Mouse (Mus musculus) kidney, adult 10 weeks (tissue): Measurements from ENCODE around the gene Gm14190. TPM values are rescaled to one million over a fixed set of nuclear protein-coding genes. Genes with fewer than 3 reads are reported as not detected.

Experiments
- polyA plus RNA-seq: library from polyadenylated mRNA; stranded (reverse); fragments of 350-450 nt; fragmentation: Illumina TruSeq; extraction: RNeasy Lipid Tissue Mini Kit (QIAGEN cat#74804); gene quantifications from one replicate; pipeline ENCODE4 v1.2.3, GENCODE M21; 2014; ENCODE audit warnings: low read depth, low replicate concordance

Gm14190 gene
- polyA plus RNA-seq: not detected

DNA sequence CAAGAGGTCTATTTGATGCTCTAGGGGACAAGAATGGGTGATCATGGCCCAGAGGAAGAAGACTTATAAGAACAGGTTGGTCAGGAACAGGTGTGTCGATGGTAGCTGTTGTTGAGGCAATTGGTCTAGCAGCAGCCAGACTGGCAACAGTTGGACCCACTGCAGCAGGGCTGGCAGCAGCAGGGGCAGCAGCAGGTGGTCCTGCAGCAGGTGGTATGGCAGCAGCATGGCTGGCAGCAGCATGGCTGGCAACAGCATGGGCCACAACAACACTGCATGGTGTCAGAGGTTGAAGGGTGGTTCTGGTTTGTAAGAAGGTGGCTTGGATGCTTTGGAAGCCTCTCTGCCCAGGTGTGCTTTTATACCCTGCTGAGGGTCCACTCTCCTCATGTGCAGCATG, at the start of gene Gm14190:
TSS of gene Gm14190 (minus strand) at position 278 of the 400 bp plus-strand sequence.

GRCm38 (mm10) chr11:99734190-99734589, 43.6 kb upstream of the Gm14190 start, which contains the start of gene Gm14180:
Gene Gm14180 (minus strand): TSS chr11:99734290.

DNA sequence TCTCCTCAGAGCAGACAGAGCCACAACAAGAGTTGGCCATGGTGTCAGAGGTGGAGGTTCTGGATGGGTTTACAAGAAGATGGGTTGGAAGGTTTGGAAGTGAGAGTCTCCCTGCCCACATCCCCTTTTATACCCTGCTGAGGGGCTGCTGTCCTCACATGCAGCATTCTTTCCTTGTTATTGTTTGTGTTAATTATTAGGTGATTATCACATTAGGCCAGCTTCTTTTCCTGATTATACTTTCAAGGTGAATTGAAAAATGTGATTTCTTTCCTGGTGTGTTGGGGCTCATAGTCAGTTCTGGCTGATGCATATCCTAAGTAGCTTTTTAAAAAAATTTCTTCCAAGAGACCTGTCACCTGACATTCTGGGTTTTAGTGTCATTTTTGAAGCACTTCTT, 24.7 kb downstream of the Gm14190 start, which contains the start of gene Krtap4-6:
TSS of gene Krtap4-6 (minus strand) at position 101 of the 400 bp plus-strand sequence.

DNA sequence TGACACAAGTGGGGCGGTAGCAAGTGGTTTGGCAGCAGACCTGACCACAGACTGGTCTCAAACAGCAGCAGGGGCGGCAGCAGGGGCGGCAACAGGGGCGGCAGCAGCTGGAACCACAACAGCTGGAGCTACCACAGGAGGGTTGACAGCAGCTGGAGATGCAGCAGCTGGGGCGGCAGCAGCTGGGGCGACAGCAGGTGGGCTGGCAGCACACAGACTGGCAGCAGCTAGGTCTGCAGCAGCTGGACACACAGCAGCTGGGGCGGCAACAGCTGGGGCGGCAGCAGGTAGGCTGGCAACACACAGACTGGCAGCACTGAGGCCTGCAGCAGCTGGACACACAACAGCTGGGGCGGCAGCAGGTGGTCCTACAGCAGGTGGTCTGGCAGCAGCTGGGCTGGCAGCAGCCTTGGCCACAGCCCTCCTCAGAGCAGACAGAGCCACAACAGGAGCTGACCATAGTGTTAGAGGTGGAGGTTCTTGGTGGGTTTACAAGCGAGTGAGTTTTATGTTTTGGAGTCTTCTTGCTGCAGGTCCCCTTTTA, 32.0 kb downstream of the Gm14190 start, which contains the start of gene Gm11563:
TSS of gene Gm11563 (minus strand) at position 494 of the 544 bp plus-strand sequence.

GRCm38 (mm10) chr11:99650136-99650535, 40.4 kb downstream of the Gm14190 start, which contains the start of gene Gm11555:
Gene Gm11555 (minus strand): TSS chr11:99650236.

DNA sequence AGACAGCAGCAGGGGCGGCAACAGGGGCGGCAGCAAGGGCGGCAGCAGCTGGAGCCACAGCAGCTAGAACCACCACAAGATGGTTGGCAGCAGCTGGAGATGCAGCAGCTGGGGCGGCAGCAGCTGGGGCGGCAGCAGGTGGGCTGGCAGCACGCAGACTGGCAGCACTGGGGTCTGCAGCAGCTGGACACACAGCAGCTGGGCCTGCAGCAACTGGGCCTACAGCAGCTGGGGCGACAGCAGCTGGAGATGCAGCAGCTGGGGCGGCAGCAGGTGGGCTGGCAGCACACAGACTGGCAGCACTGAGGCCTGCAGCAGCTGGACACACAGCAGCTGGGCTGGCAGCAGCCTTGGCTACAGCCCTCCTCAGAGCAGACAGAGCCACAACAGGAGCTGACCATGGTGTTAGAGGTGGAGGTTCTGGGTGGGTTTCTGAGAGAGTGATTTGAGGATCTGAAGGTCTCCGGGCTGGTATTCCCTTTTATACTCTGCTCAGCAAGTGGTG, 46.9 kb downstream of the Gm14190 start, which contains the start of gene Krtap4-7:
TSS of gene Krtap4-7 (minus strand) at position 455 of the 505 bp plus-strand sequence.

Other genes starting within 250 kb of the Gm14190 start
- 2.7 TPM for gene Krt23, start 197.6 kb downstream of the Gm14190 start, polyA plus RNA-seq
- not detected for gene Krt39, start 169.4 kb downstream of the Gm14190 start, polyA plus RNA-seq
- not detected for gene Krt40, start 147.6 kb downstream of the Gm14190 start, polyA plus RNA-seq
- gene Krtap3-3, start 139.9 kb downstream of the Gm14190 start, polyA plus RNA-seq: not detected
- gene Krtap3-2, start 133.9 kb downstream of the Gm14190 start, polyA plus RNA-seq: not detected
- gene Gm11939, start 131.3 kb downstream of the Gm14190 start, polyA plus RNA-seq: not detected
- not detected for gene Krtap3-1, start 124.1 kb downstream of the Gm14190 start, polyA plus RNA-seq
- gene Krtap1-5, start 109.7 kb downstream of the Gm14190 start, polyA plus RNA-seq: not detected
- gene Krtap1-4, start 107.1 kb downstream of the Gm14190 start, polyA plus RNA-seq: not detected
- not detected for gene Krtap1-3, start 99.4 kb downstream of the Gm14190 start, polyA plus RNA-seq
- not detected for gene Krtap9-3, start 92.6 kb downstream of the Gm14190 start, polyA plus RNA-seq
- gene Gm11938, start 87.4 kb downstream of the Gm14190 start, polyA plus RNA-seq: not detected
- gene Gm11937, start 80.6 kb downstream of the Gm14190 start, polyA plus RNA-seq: not detected
- gene Krtap2-4, start 75.9 kb downstream of the Gm14190 start, polyA plus RNA-seq: not detected
- gene Gm11562, start 70.3 kb downstream of the Gm14190 start, polyA plus RNA-seq: not detected
- not detected for gene Krtap4-1, start 62.5 kb downstream of the Gm14190 start, polyA plus RNA-seq
- gene Krtap4-2, start 55.7 kb downstream of the Gm14190 start, polyA plus RNA-seq: not detected
- not detected for gene Krtap4-7, start 46.7 kb downstream of the Gm14190 start, polyA plus RNA-seq
- not detected for gene Gm11555, start 40.5 kb downstream of the Gm14190 start, polyA plus RNA-seq
- not detected for gene Gm11563, start 31.8 kb downstream of the Gm14190 start, polyA plus RNA-seq
- gene Krtap4-6, start 24.8 kb downstream of the Gm14190 start, polyA plus RNA-seq: not detected
- not detected for gene Gm14180, start 43.5 kb upstream of the Gm14190 start, polyA plus RNA-seq
- gene Gm11595, start 82.2 kb upstream of the Gm14190 start, polyA plus RNA-seq: not detected
- not detected for gene Krtap4-8, start 90.0 kb upstream of the Gm14190 start, polyA plus RNA-seq
- not detected for gene Krtap4-9, start 94.5 kb upstream of the Gm14190 start, polyA plus RNA-seq
- gene Gm11596, start 102.7 kb upstream of the Gm14190 start, polyA plus RNA-seq: not detected
- not detected for gene Gm11569, start 108.2 kb upstream of the Gm14190 start, polyA plus RNA-seq
- not detected for gene Gm11554, start 113.7 kb upstream of the Gm14190 start, polyA plus RNA-seq
- not detected for gene Krtap4-13, start 119.2 kb upstream of the Gm14190 start, polyA plus RNA-seq
- not detected for gene Gm11564, start 124.9 kb upstream of the Gm14190 start, polyA plus RNA-seq
- gene 2300003K06Rik, start 147.3 kb upstream of the Gm14190 start, polyA plus RNA-seq: not detected
- gene Krtap4-16, start 160.9 kb upstream of the Gm14190 start, polyA plus RNA-seq: not detected
- gene Gm11568, start 167.2 kb upstream of the Gm14190 start, polyA plus RNA-seq: not detected
- not detected for gene Gm11559, start 173.7 kb upstream of the Gm14190 start, polyA plus RNA-seq
- gene Krtap9-1, start 182.6 kb upstream of the Gm14190 start, polyA plus RNA-seq: not detected
- gene Gm11567, start 188.4 kb upstream of the Gm14190 start, polyA plus RNA-seq: not detected
- gene Krtap31-1, start 217.2 kb upstream of the Gm14190 start, polyA plus RNA-seq: not detected
- not detected for gene Gm11565, start 224.0 kb upstream of the Gm14190 start, polyA plus RNA-seq
- not detected for gene Krtap31-2, start 245.6 kb upstream of the Gm14190 start, polyA plus RNA-seq